Mouse (Mus musculus) stomach, embryonic 15.5 days (tissue): Measurements from ENCODE around the gene Psmb3. TPM values are rescaled to one million over a fixed set of nuclear protein-coding genes. Genes with fewer than 3 reads are reported as not detected.

Experiments used
- ATAC-seq: fragments of 200-750 bp; cut with Nextera tagmentation; 2 replicates; pipeline ENCODE4 v1.8.0; 2017; ENCODE audit warnings: low read depth, moderate number of reproducible peaks, moderate TSS enrichment; ENCODE audit not compliant: insufficient read depth, low FRiP score
- H3K27ac ChIP-seq: fragments of 300-500 bp; sonication (generic); 2 replicates; pipeline ENCODE4 v1.5.1; 2015; ENCODE audit warnings: mild to moderate bottlenecking, inconsistent platforms
- H3K27me3 ChIP-seq: fragments of 300-500 bp; sonication (generic); replicated peaks from 2 replicates; pipeline ENCODE4 v1.6.1; 2015; ENCODE audit warnings: inconsistent platforms
- H3K36me3 ChIP-seq: fragments of 300-500 bp; sonication (generic); 2 replicates; pipeline ENCODE4 v1.6.1; 2015; ENCODE audit warnings: inconsistent platforms
- H3K4me1 ChIP-seq: fragments of 300-500 bp; sonication (generic); 2 replicates; pipeline ENCODE4 v1.6.1; 2015; ENCODE audit warnings: inconsistent platforms
- H3K4me2 ChIP-seq: fragments of 300-500 bp; sonication (generic); 2 replicates; pipeline ENCODE4 v1.6.1; 2015; ENCODE audit warnings: mild to moderate bottlenecking, inconsistent platforms
- H3K4me3 ChIP-seq: fragments of 300-500 bp; sonication (generic); replicated peaks from 2 replicates; pipeline ENCODE4 v1.5.1; 2015; ENCODE audit warnings: inconsistent platforms
- H3K9ac ChIP-seq: fragments of 300-500 bp; sonication (generic); 2 replicates; pipeline ENCODE4 v1.6.1; 2015; ENCODE audit warnings: inconsistent platforms
- H3K9me3 ChIP-seq: fragments of 300-500 bp; sonication (generic); 2 replicates; pipeline ENCODE4 v1.6.1; 2016; ENCODE audit warnings: inconsistent platforms
- WGBS: fragments of 180-500 bp; shearing (Covaris S2); methylation state at CpG from one replicate; pipeline ENCODE4 v1.1.7; 2015; 5-methylcytosine and 5-hydroxymethylcytosine counted together
- microRNA-seq: library from miRNA; unstranded; fragments of <30 nt; microRNA quantifications from one replicate; pipeline ENCODE4, GENCODE M21; 2016
- polyA plus RNA-seq: library from polyadenylated mRNA; unstranded; fragments of >200 nt; fragmentation: Nextera tagmentation; extraction: Ambion mirVana; gene quantifications from 2 replicates; pipeline ENCODE4 v1.2.1, GENCODE M21; 2015

Gene Psmb3
- polyA plus RNA-seq, 1 experiment from 2014 or later, result 396 TPM

GRCm38 (mm10) chr11:97745331-97745721 lies 42.1 kb downstream of the Psmb3 start:
- Histone ChIP-seq H3K9me3 (no peaks in the 10 kb centered on the region), H3K4me1 (peaks cover 10% of the 10 kb centered on the region), H3K36me3 (peaks cover 21% of the 10 kb centered on the region), H3K9ac (no peak overlapping the region), H3K27me3 (no peaks in the 10 kb centered on the region), H3K4me3 (peak overlapping the region; percentile 88), H3K27ac (no peak overlapping the region), H3K4me2 (peak overlapping the region; percentile 54)
- WGBS, result 9% methylated on average over 13 of the region's 13 CpGs
- ATAC-seq, result no peak

DNA sequence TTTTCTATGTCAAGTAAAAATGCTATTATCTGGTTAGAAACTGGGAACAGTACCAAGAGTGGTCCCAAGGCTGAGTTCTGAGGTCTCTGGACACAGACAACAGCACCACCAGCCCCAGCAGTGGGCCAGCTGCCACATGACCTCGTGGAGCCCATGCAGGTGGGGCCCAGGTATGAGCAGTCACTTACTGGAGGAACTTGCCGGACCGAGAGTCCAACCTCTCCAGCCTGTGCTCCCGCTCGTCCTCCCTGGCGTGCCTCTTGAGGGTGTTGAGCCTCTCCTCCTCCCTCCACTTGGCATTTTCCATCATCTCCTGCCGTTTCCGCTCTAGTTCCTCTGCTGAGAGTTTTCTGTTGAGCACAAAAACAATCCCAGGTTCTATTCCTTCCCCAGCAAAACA lies 44.6 kb downstream of the Psmb3 start:
- no peak for ATAC-seq
- 76% methylated on average over 8 of the region's 8 CpGs for WGBS
- Histone ChIP-seq H3K36me3 (peaks cover 36% of the 10 kb centered on the region), H3K9me3 (no peaks in the 10 kb centered on the region), H3K4me2 (no peak overlapping the region), H3K27ac (no peak overlapping the region), H3K4me3 (no peak overlapping the region), H3K9ac (no peak overlapping the region), H3K27me3 (no peaks in the 10 kb centered on the region), H3K4me1 (peaks cover 9% of the 10 kb centered on the region)

GRCm38 (mm10) chr11:97748496-97748895 lies 45.3 kb downstream of the Psmb3 start:
- Histone ChIP-seq H3K4me2 (no peak overlapping the region), H3K4me1 (peaks cover 1% of the 10 kb centered on the region; the same call in 1 of the 2 replicates), H3K4me3 (no peak overlapping the region), H3K9ac (no peak overlapping the region), H3K27ac (no peak overlapping the region), H3K27me3 (no peaks in the 10 kb centered on the region), H3K9me3 (no peaks in the 10 kb centered on the region), H3K36me3 (peaks cover 43% of the 10 kb centered on the region)
- 82% methylated on average over 5 of the region's 5 CpGs for WGBS
- no peak for ATAC-seq

- ATAC-seq, result no peak
- WGBS, result 92% methylated on average over 8 of the region's 8 CpGs
- Histone ChIP-seq H3K9ac (no peak overlapping the region), H3K27me3 (no peaks in the 10 kb centered on the region), H3K27ac (no peak overlapping the region), H3K36me3 (peaks cover 48% of the 10 kb centered on the region), H3K9me3 (no peaks in the 10 kb centered on the region), H3K4me3 (no peak overlapping the region), H3K4me1 (no peaks in the 10 kb centered on the region), H3K4me2 (no peak overlapping the region)
Measured at GRCm38 (mm10) chr11:97753277-97753676, 50.1 kb downstream of the Psmb3 start.

- H3K36me3 ChIP-seq, result peaks cover 41% of the 10 kb centered on the region
- no peak overlapping the region for H3K27ac ChIP-seq
- no peaks in the 10 kb centered on the region for H3K27me3 ChIP-seq
- H3K4me2 ChIP-seq, result no peak overlapping the region
- H3K9me3 ChIP-seq, result no peaks in the 10 kb centered on the region
- H3K4me3 ChIP-seq, result no peak overlapping the region
- ATAC-seq, result no peak
- no peak overlapping the region for H3K9ac ChIP-seq
- 91% methylated on average over 1 of the region's 1 CpGs for WGBS
- H3K4me1 ChIP-seq, result no peaks in the 10 kb centered on the region
Measured at GRCm38 (mm10) chr11:97758125-97758524, 54.9 kb downstream of the Psmb3 start.

DNA sequence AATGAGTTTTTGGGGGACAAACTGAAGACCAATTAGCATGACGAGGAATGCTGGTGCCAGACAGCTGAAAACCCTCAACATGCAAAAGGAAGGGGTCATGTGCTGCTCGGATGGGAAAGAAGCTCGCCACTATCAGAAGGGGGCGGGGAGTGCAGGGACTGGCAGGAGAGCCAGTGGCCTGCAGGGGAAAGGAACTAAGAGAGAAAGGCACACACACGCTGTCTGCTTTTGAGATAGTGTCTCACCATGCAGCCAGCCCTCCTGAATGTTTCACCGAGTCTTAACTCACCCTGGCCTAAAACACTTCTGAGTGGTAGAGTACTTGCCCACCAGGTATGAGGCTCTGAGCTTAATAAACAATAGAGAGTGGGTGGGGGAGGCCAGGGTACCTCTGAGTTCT lies 55.7 kb downstream of the Psmb3 start:
- H3K4me1 ChIP-seq, result no peaks in the 10 kb centered on the region
- H3K9me3 ChIP-seq, result no peaks in the 10 kb centered on the region
- H3K36me3 ChIP-seq, result peaks cover 35% of the 10 kb centered on the region
- no peaks in the 10 kb centered on the region for H3K27me3 ChIP-seq
- no peak overlapping the region for H3K9ac ChIP-seq
- 82% methylated on average over 6 of the region's 6 CpGs for WGBS
- H3K27ac ChIP-seq, result no peak overlapping the region
- no peak overlapping the region for H3K4me3 ChIP-seq
- no peak for ATAC-seq
- H3K4me2 ChIP-seq, result no peak overlapping the region

DNA sequence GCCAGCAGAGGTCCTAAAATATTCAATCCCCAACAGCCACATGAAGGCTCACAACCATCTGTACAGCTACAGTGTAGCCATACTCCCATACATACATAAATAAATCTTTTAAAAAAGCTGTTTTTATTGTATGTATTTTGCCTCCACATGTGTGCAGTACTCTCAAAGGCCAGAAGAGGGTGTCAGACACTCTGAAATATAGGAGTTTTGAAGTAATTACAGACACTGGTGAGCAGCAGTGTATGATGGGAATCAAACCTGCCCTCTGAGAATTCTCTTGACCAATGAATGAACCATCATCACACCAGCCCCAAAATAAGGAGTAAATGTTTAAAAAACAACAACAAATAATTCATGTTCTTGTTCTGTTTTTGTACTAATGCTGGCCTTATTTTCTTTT lies 58.4 kb downstream of the Psmb3 start:
- Histone ChIP-seq H3K4me3 (no peak overlapping the region), H3K9ac (no peak overlapping the region), H3K4me1 (peaks cover 8% of the 10 kb centered on the region), H3K27me3 (no peaks in the 10 kb centered on the region), H3K9me3 (no peaks in the 10 kb centered on the region), H3K36me3 (peaks cover 29% of the 10 kb centered on the region), H3K27ac (no peak overlapping the region), H3K4me2 (no peak overlapping the region)
- no peak for ATAC-seq

Small RNA genes lying within 50 kb of the gene (microRNA-seq; reads per million reads assigned to microRNA genes)
- gene Gm24158, result not detected
- not detected for gene Mir6927
- gene Mir8102, result not detected

Other genes with a start within 250 kb of the Psmb3 start
- 0.71 and 0.89 TPM in 2 replicates for gene 4933428G20Rik, start 203.1 kb upstream of the Psmb3 start, polyA plus RNA-seq
- 0.33 and 0.44 TPM in 2 replicates for gene Srcin1, start 127.2 kb upstream of the Psmb3 start, polyA plus RNA-seq
- 3.7 and 3.9 TPM in 2 replicates for gene Epop, start 73.7 kb upstream of the Psmb3 start, polyA plus RNA-seq
- 2.2 TPM in 2 replicates for gene Mllt6, start 40.0 kb upstream of the Psmb3 start, polyA plus RNA-seq
- 37.2 and 40.7 TPM in 2 replicates for gene Cisd3, start 17.6 kb upstream of the Psmb3 start, polyA plus RNA-seq
- 12.1 and 13.6 TPM in 2 replicates for gene Pcgf2, start 2.9 kb upstream of the Psmb3 start, polyA plus RNA-seq
- gene Pip4k2b, start 41.3 kb downstream of the Psmb3 start, polyA plus RNA-seq, result 1.4 and 1.5 TPM in 2 replicates
- 14.8 and 16.8 TPM in 2 replicates for gene Cwc25, start 63.2 kb downstream of the Psmb3 start, polyA plus RNA-seq
- gene 1700001P01Rik, start 72.5 kb downstream of the Psmb3 start, polyA plus RNA-seq, result 0.37 and 0.60 TPM in 2 replicates
- 502 and 526 TPM in 2 replicates for gene Rpl23, start 79.0 kb downstream of the Psmb3 start, polyA plus RNA-seq
- gene Lasp1, start 95.6 kb downstream of the Psmb3 start, polyA plus RNA-seq, result 112 and 122 TPM in 2 replicates
- 4.0 and 5.7 TPM in 2 replicates for gene B230217C12Rik, start 137.4 kb downstream of the Psmb3 start, polyA plus RNA-seq
- gene Fbxo47, start 180.8 kb downstream of the Psmb3 start, polyA plus RNA-seq, result 0.52 and 0.65 TPM in 2 replicates